Mouse (Mus musculus) MEL (cell line): ENCODE results near the gene Rin2. TPM values are rescaled to one million over a fixed set of nuclear protein-coding genes. Genes with fewer than 3 reads are reported as not detected.

ENCODE experiments used
- DNase-seq: peaks from one replicate; pipeline ENCODE4 v3.0.0; 2011; ENCODE audit warnings: low read depth, low spot score
- H3K27ac ChIP-seq: 2 replicates; pipeline ENCODE4 v1.5.1; 2012; ENCODE audit warnings: low read depth, mild to moderate bottlenecking, control low read depth, low read length, moderate library complexity; ENCODE audit not compliant: control insufficient read depth
- H3K27me3 ChIP-seq, 2 experiments: fragments of 150-350 bp in 1 of 2; sonication (generic) in 1 of 2; 2 replicates each; pipeline ENCODE4 v1.6.1; 2012; ENCODE audit warnings: low read length in 2 of 2, mild to moderate bottlenecking in 2 of 2, improper control_type of control experiment in 1 of 2, moderate library complexity in 1 of 2; ENCODE audit not compliant: insufficient read depth in 2 of 2, control insufficient read depth in 1 of 2
- H3K36me3 ChIP-seq, 2 experiments: 2 replicates each; pipeline ENCODE4 v1.6.1; 2012 to 2014; ENCODE audit warnings: low read length in 2 of 2, improper control_type of control experiment in 1 of 2, inconsistent platforms in 1 of 2, mild to moderate bottlenecking in 1 of 2; ENCODE audit not compliant: insufficient read depth in 2 of 2, control insufficient read depth in 1 of 2
- H3K4me1 ChIP-seq, 2 experiments: fragments of 150-350 bp in 1 of 2; sonication (generic) in 1 of 2; 2 replicates each; pipeline ENCODE4 v1.6.1; 2012; ENCODE audit warnings: low read length in 2 of 2, improper control_type of control experiment in 1 of 2, mild to moderate bottlenecking in 1 of 2; ENCODE audit not compliant: insufficient read depth in 2 of 2, control insufficient read depth in 1 of 2
- H3K4me3 ChIP-seq, 2 experiments: fragments of 150-350 bp in 1 of 2; sonication (generic) in 1 of 2; 2 replicates each; pipeline ENCODE4 v1.5.1; 2012; ENCODE audit warnings: low read depth in 2 of 2, low read length in 2 of 2, mild to moderate bottlenecking in 2 of 2, moderate library complexity in 2 of 2, control low read depth in 1 of 2, improper control_type of control experiment in 1 of 2; ENCODE audit not compliant: control insufficient read depth in 1 of 2, insufficient read depth in 1 of 2
- H3K79me2 ChIP-seq: 2 replicates; pipeline ENCODE4 v1.6.1; 2012; ENCODE audit warnings: mild to moderate bottlenecking, low read length, moderate library complexity; ENCODE audit not compliant: control insufficient read depth, poor library complexity, insufficient read depth
- H3K9ac ChIP-seq: 2 replicates; pipeline ENCODE4 v1.6.1; 2012; ENCODE audit warnings: low read depth, mild to moderate bottlenecking, control low read depth, low read length, moderate library complexity; ENCODE audit not compliant: control insufficient read depth, poor library complexity, severe bottlenecking
- H3K9me3 ChIP-seq: fragments of 150-350 bp; sonication (generic); replicated peaks from 2 replicates; pipeline ENCODE4 v1.6.1; 2012; ENCODE audit warnings: mild to moderate bottlenecking, low read length, improper control_type of control experiment, moderate library complexity; ENCODE audit not compliant: insufficient read depth
- BHLHE40 ChIP-seq: IDR thresholded peaks from 2 replicates; pipeline ENCODE4 v1.6.1; 2012; ENCODE audit warnings: low read depth, mild to moderate bottlenecking, inconsistent platforms, low read length, improper control_type of control experiment, borderline replicate concordance
- CHD1 ChIP-seq: IDR thresholded peaks from 2 replicates; pipeline ENCODE4 v1.6.1; 2012; ENCODE audit warnings: low read depth, mild to moderate bottlenecking, inconsistent platforms, low read length, improper control_type of control experiment
- E2F4 ChIP-seq: IDR thresholded peaks from 2 replicates; pipeline ENCODE4 v1.6.1; 2011; ENCODE audit warnings: low read depth, low read length, improper control_type of control experiment, borderline replicate concordance
- ETS1 ChIP-seq: IDR thresholded peaks from 2 replicates; pipeline ENCODE4 v1.6.1; 2012; ENCODE audit warnings: low read depth, mild to moderate bottlenecking, inconsistent platforms, low read length, improper control_type of control experiment, moderate library complexity
- GABPA ChIP-seq: IDR thresholded peaks from 2 replicates; pipeline ENCODE4 v1.6.1; 2012; ENCODE audit warnings: low read depth, mild to moderate bottlenecking, inconsistent platforms, low read length, improper control_type of control experiment, moderate library complexity
- HCFC1 ChIP-seq: IDR thresholded peaks from 2 replicates; pipeline ENCODE4 v1.6.1; 2012; ENCODE audit warnings: low read depth, mild to moderate bottlenecking, inconsistent platforms, low read length, improper control_type of control experiment, moderate library complexity
- JUND ChIP-seq: IDR thresholded peaks from 2 replicates; pipeline ENCODE4 v1.6.1; 2011; ENCODE audit warnings: low read depth, mild to moderate bottlenecking, improper control_type of control experiment, low read length
- KAT2A ChIP-seq: conservative IDR thresholded peaks from 2 replicates; pipeline ENCODE4 v1.6.1; 2012; ENCODE audit warnings: low read depth, low read length, improper control_type of control experiment, inconsistent platforms
- MXI1 ChIP-seq: IDR thresholded peaks from 2 replicates; pipeline ENCODE4 v1.6.1; 2011; ENCODE audit warnings: mild to moderate bottlenecking, low read depth, low read length, improper control_type of control experiment
- MYB ChIP-seq: IDR thresholded peaks from 2 replicates; pipeline ENCODE4 v1.6.1; 2011; ENCODE audit warnings: mild to moderate bottlenecking, low read depth, low read length, improper control_type of control experiment
- NELFE ChIP-seq: IDR thresholded peaks from 2 replicates; pipeline ENCODE4 v1.6.1; 2011; ENCODE audit warnings: low read depth, low read length, improper control_type of control experiment
- POLR2AphosphoS2 ChIP-seq: IDR thresholded peaks from 2 replicates; pipeline ENCODE4 v1.6.1; 2011; ENCODE audit warnings: low read length, improper control_type of control experiment
- RAD21 ChIP-seq: IDR thresholded peaks from 2 replicates; pipeline ENCODE4 v1.6.1; 2011; ENCODE audit warnings: mild to moderate bottlenecking, low read depth, low read length, improper control_type of control experiment
- UBTF ChIP-seq: IDR thresholded peaks from 2 replicates; pipeline ENCODE4 v1.6.1; 2012; ENCODE audit warnings: low read depth, mild to moderate bottlenecking, inconsistent platforms, low read length, improper control_type of control experiment, moderate library complexity, borderline replicate concordance; ENCODE audit not compliant: insufficient read depth
- USF2 ChIP-seq, 2 experiments: IDR thresholded peaks; 2 replicates each; pipeline ENCODE4 v1.6.1; 2011 to 2012; ENCODE audit warnings: improper control_type of control experiment in 2 of 2, low read length in 2 of 2, borderline replicate concordance in 1 of 2, inconsistent platforms in 1 of 2, low read depth in 1 of 2, mild to moderate bottlenecking in 1 of 2; ENCODE audit not compliant: insufficient read depth in 1 of 2
- ZMIZ1 ChIP-seq: IDR thresholded peaks from 2 replicates; pipeline ENCODE4 v1.6.1; 2012; ENCODE audit warnings: low read depth, mild to moderate bottlenecking, inconsistent platforms, low read length, improper control_type of control experiment, moderate library complexity
- polyA plus RNA-seq, 2 experiments: library from polyadenylated mRNA; stranded (reverse) in 1 of 2; unstranded in 1 of 2; fragments of >175 nt in 1 of 2; fragments of >200 nt in 1 of 2; gene quantifications; 2 replicates each; pipeline versions ENCODE4 v1.2.1 to v1.2.4; 2012; ENCODE audit warnings: low replicate concordance in 2 of 2, low read depth in 1 of 2; ENCODE audit not compliant: insufficient read length in 2 of 2, insufficient read depth in 1 of 2, missing spikeins in 1 of 2
- total RNA-seq: library from RNA; depleted of rRNA; stranded (reverse); fragments of 300-350 nt; gene quantifications from 2 replicates; pipeline ENCODE4 v1.2.3, GENCODE M21; 2012

Rin2 gene
- total and polyA plus RNA-seq, 3 experiments: 0.01 TPM; not detected in 2

DNA sequence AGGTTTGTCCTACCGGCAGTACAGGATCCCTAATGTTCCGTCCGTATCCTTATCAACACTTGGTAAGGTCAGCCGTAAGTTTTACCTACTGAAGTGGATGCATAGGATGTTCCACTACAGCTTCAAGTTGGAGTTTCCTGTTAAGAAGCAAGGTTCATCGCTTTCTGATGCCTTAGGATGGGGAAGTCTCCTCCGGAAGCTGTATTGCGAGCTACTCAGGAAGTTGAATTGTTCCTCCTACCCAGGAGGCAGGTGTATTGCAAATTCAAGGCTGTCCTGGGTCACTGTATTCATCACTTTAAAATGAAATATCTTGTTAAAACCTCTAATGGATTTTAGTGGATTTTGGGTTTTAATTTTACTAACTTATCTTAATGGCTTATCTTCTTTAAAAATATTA lies 79.0 kb downstream of the Rin2 start:
- Histone ChIP-seq H3K36me3 (no peaks in the 10 kb centered on the region), H3K4me1 (no peaks in the 10 kb centered on the region), H3K27ac (no peak overlapping the region), H3K27me3 (no peaks in the 10 kb centered on the region), H3K79me2 (no peaks in the 10 kb centered on the region), H3K9ac (no peak overlapping the region), H3K4me3 (no peak overlapping the region), H3K9me3 (no peaks in the 10 kb centered on the region)
- TF ChIP-seq HCFC1 (no peak), MYB (no peak), E2F4 (no peak), GABPA (no peak), RAD21 (no peak), JUND (no peak), ZMIZ1 (no peak), KAT2A (no peak), BHLHE40 (no peak), NELFE (no peak)
- no peak for DNase-seq

DNA sequence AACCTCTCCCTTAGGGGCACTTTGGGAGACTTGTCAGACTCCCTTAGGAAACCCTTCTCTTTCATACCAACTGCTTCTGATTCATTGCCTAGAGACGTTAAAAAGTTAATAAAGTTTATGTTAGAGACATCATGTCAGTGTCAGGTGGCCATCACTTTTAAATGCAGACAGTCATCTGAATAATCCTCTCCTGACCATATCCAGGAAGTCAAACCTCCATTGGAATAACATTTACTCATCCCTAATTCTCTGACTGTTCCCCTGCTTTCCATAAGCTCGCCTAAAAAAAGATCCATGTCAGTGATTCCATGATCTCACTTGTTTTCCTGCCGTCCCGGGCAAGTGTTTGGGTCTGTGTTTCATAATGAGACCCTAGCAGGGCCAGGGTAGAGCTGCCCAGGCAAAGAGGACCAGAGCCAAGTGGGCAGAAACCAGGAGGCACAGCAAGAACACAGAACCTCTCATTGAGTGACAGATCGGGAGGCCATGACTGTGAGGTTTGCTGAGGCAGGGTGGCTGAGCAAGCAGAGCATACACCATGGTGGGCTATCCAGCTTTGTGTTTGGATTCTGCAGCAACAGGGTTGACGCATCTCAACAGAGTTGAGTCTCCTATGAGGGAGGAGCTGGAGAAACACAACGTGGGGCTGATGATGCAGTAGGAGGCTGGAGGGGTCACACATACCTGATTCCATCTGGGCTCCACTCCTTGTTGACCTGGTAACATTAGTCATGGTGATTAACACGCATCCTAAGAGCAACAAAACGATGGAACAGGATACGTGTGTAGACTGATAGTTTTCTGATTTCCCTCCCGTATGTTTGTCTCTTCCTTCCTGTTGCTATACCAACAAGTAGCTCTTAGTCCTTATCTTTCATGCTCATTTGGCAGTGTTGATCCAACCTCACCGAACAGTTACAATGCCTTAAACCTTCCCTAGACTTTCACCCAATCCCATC lies 81.1 kb downstream of the Rin2 start:
- H3K4me1 ChIP-seq: no peaks in the 10 kb centered on the region
- H3K9me3 ChIP-seq: no peaks in the 10 kb centered on the region
- TF ChIP-seq ETS1 (no peak), CHD1 (no peak), MXI1 (no peak), POLR2AphosphoS2 (no peak)
- no peak overlapping the region for H3K27ac ChIP-seq
- H3K36me3 ChIP-seq: no peaks in the 10 kb centered on the region
- no peak for DNase-seq
- H3K27me3 ChIP-seq: no peaks in the 10 kb centered on the region
- no peaks in the 10 kb centered on the region for H3K79me2 ChIP-seq
- no peak overlapping the region for H3K9ac ChIP-seq
- no peak overlapping the region for H3K4me3 ChIP-seq

DNA sequence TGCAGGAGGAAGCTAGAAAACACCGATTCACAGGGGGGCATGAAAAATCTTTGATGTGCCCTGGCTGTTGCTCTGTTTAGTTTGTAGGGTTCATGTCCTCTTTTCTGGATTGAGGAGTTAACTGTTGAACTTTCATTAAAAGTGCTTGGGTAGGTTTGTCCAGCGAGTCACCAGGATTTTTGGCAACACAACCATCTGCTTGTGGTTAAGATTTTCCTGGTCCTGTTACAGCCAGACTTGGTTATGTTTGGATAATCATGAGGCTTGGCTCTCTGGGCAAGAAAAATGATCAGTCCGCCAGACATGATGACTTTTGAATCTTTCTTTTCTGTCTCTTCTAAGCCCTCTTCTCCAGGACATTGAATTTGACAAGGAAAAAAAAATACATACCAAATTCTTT lies 85.1 kb downstream of the Rin2 start:
- TF ChIP-seq GABPA: no peak
- no peak for TF ChIP-seq UBTF
- TF ChIP-seq USF2 (IDR thresholded peaks at IDR 0.05; ENCODE audit: borderline replicate concordance in 1 of 2, insufficient read depth in 1 of 2, low read depth in 1 of 2, low read length in 2 of 2): no peak
- TF ChIP-seq, all 39 proteins: peak for 0
- no peaks in the 10 kb centered on the region for H3K9me3 ChIP-seq
- H3K4me3 ChIP-seq: no peak overlapping the region
- H3K9ac ChIP-seq: no peak overlapping the region
- no peak for DNase-seq
- H3K4me1 ChIP-seq: no peaks in the 10 kb centered on the region
- H3K79me2 ChIP-seq: no peaks in the 10 kb centered on the region
- H3K36me3 ChIP-seq: no peaks in the 10 kb centered on the region
- H3K27me3 ChIP-seq: no peaks in the 10 kb centered on the region
- no peak overlapping the region for H3K27ac ChIP-seq
